Comparison of ENCODE assay signal across 19 mouse cellular contexts in genomic region chr7:30749824-30750606, GRCm38 (mm10). TPM values are rescaled to one million over a fixed set of nuclear protein-coding genes. Genes with fewer than 3 reads are reported as not detected.
DNase-seq lines count a peak whose midpoint lies in the region; ATAC-seq and TF ChIP-seq lines count a peak whose summit lies in the region.
"Had no signal": no experiment of that assay in that cellular context is flagged by ENCODE, and none has a peak within 500 bp of the region (broad histone marks: within the 10 kb centered on the region; RNA-seq: fewer than 3 reads in every experiment).

No protein-coding gene starts in this region.

- peak; percentile 39; the same call in 1 of the 2 replicates for ATAC-seq in hindbrain, embryonic 13.5 days (ENCODE audit: low FRiP score)
- ATAC-seq in hindbrain, embryonic 14.5 days (ENCODE audit: low FRiP score) = no peak
- ATAC-seq in midbrain, embryonic 15.5 days (replicated peaks) = peak; percentile 24; the same call in 1 of the 2 replicates
- ATAC-seq in midbrain, embryonic 13.5 days = no peak
- peak; percentile 70 for ATAC-seq in stomach, postnatal 0 days (ENCODE audit: low FRiP score, low TSS enrichment)
- ATAC-seq: forebrain, postnatal 0 days had no signal

- WGBS in hindbrain, embryonic 13.5 days = 87% methylated on average over 13 of the region's 13 CpGs
- 91% methylated on average over 13 of the region's 13 CpGs for WGBS in hindbrain, embryonic 14.5 days
- WGBS in midbrain, embryonic 15.5 days = 91% methylated on average over 13 of the region's 13 CpGs
- WGBS in midbrain, embryonic 13.5 days = 90% methylated on average over 13 of the region's 13 CpGs
- 58% methylated on average over 13 of the region's 13 CpGs for WGBS in stomach, postnatal 0 days

- H3K4me2 ChIP-seq in hindbrain, embryonic 13.5 days = no peak overlapping the region
- H3K4me2 ChIP-seq in hindbrain, embryonic 14.5 days (replicated peaks) = no peak overlapping the region
- H3K4me2 ChIP-seq in midbrain, embryonic 15.5 days = no peak overlapping the region
- no peak overlapping the region for H3K4me2 ChIP-seq in midbrain, embryonic 13.5 days (replicated peaks)
- no peak overlapping the region for H3K4me2 ChIP-seq in stomach, postnatal 0 days (replicated peaks; ENCODE audit: low read depth)
- H3K4me2 ChIP-seq: embryonic facial prominence, embryonic 12.5 days; heart, embryonic 12.5 days; neural tube, embryonic 12.5 days had no signal

- H3K9ac ChIP-seq in hindbrain, embryonic 13.5 days = no peak overlapping the region
- no peak overlapping the region for H3K9ac ChIP-seq in hindbrain, embryonic 14.5 days
- H3K9ac ChIP-seq in midbrain, embryonic 15.5 days = no peak overlapping the region
- H3K9ac ChIP-seq in midbrain, embryonic 13.5 days (replicated peaks) = no peak overlapping the region
- H3K9ac ChIP-seq in stomach, postnatal 0 days (ENCODE audit: low read length) = no peak overlapping the region
- H3K9ac ChIP-seq: embryonic facial prominence, embryonic 12.5 days; forebrain, postnatal 0 days; heart, embryonic 12.5 days; neural tube, embryonic 12.5 days had no signal

- no peak for TF ChIP-seq CTCF in stomach, postnatal 0 days (IDR thresholded peaks at IDR 0.05; ENCODE audit: low read depth)

- H3K4me1 ChIP-seq in hindbrain, embryonic 13.5 days (replicated peaks) = no peaks in the 10 kb centered on the region
- no peaks in the 10 kb centered on the region for H3K4me1 ChIP-seq in hindbrain, embryonic 14.5 days (replicated peaks; ENCODE audit: control insufficient read depth, insufficient read depth, low read length)
- no peaks in the 10 kb centered on the region for H3K4me1 ChIP-seq in midbrain, embryonic 15.5 days
- H3K4me1 ChIP-seq in midbrain, embryonic 13.5 days (replicated peaks) = no peaks in the 10 kb centered on the region
- H3K4me1 ChIP-seq in stomach, postnatal 0 days (replicated peaks; ENCODE audit: control insufficient read depth, insufficient read depth) = no peaks in the 10 kb centered on the region
- H3K4me1 ChIP-seq: embryonic facial prominence, embryonic 12.5 days; heart, embryonic 12.5 days; neural tube, embryonic 12.5 days had no signal

- no peak overlapping the region for H3K27ac ChIP-seq in hindbrain, embryonic 13.5 days
- H3K27ac ChIP-seq in hindbrain, embryonic 14.5 days = no peak overlapping the region
- no peak overlapping the region for H3K27ac ChIP-seq in midbrain, embryonic 15.5 days
- H3K27ac ChIP-seq in midbrain, embryonic 13.5 days = no peak overlapping the region
- peak overlapping the region; percentile 83 for H3K27ac ChIP-seq in stomach, postnatal 0 days (replicated peaks)
- H3K27ac ChIP-seq: embryonic facial prominence, embryonic 12.5 days; neural tube, embryonic 12.5 days had no signal

- peaks cover 33% of the 10 kb centered on the region for H3K36me3 ChIP-seq in hindbrain, embryonic 13.5 days
- H3K36me3 ChIP-seq in hindbrain, embryonic 14.5 days (replicated peaks; ENCODE audit: control insufficient read depth, insufficient read depth) = peaks cover 8% of the 10 kb centered on the region
- H3K36me3 ChIP-seq in midbrain, embryonic 15.5 days (replicated peaks) = peaks cover 10% of the 10 kb centered on the region
- peaks cover 20% of the 10 kb centered on the region for H3K36me3 ChIP-seq in midbrain, embryonic 13.5 days
- H3K36me3 ChIP-seq in stomach, postnatal 0 days (ENCODE audit: control insufficient read depth, insufficient read depth, low read length) = no peaks in the 10 kb centered on the region

- H3K27me3 ChIP-seq in hindbrain, embryonic 13.5 days = no peaks in the 10 kb centered on the region
- H3K27me3 ChIP-seq in hindbrain, embryonic 14.5 days (ENCODE audit: control insufficient read depth, insufficient read depth, low read length) = no peaks in the 10 kb centered on the region
- no peaks in the 10 kb centered on the region for H3K27me3 ChIP-seq in midbrain, embryonic 15.5 days (replicated peaks)
- no peaks in the 10 kb centered on the region for H3K27me3 ChIP-seq in midbrain, embryonic 13.5 days
- H3K27me3 ChIP-seq in stomach, postnatal 0 days (ENCODE audit: control insufficient read depth, insufficient read depth, low read length) = no peaks in the 10 kb centered on the region
- H3K27me3 ChIP-seq: CH12.LX; embryonic facial prominence, embryonic 12.5 days; heart, embryonic 12.5 days; neural tube, embryonic 12.5 days had no signal

- H3K9me3 ChIP-seq in hindbrain, embryonic 13.5 days = 0 out of 2 replicates have a peak, but pooled peaks cover 4% of the 10 kb centered on the region
- peaks cover 7% of the 10 kb centered on the region; the same call in 1 of the 2 replicates for H3K9me3 ChIP-seq in hindbrain, embryonic 14.5 days (ENCODE audit: control insufficient read depth, low read length)
- no peaks in the 10 kb centered on the region for H3K9me3 ChIP-seq in midbrain, embryonic 15.5 days
- H3K9me3 ChIP-seq in midbrain, embryonic 13.5 days = peaks cover 9% of the 10 kb centered on the region
- no peaks in the 10 kb centered on the region for H3K9me3 ChIP-seq in stomach, postnatal 0 days (ENCODE audit: control insufficient read depth, low read length)

- no peak for TF ChIP-seq EP300 in stomach, postnatal 0 days (optimal IDR thresholded peaks at IDR 0.05)

- H3K4me3 ChIP-seq in hindbrain, embryonic 13.5 days = no peak overlapping the region
- H3K4me3 ChIP-seq in hindbrain, embryonic 14.5 days (replicated peaks; ENCODE audit: low read length) = no peak overlapping the region
- H3K4me3 ChIP-seq in midbrain, embryonic 15.5 days = no peak overlapping the region
- H3K4me3 ChIP-seq in midbrain, embryonic 13.5 days (replicated peaks) = no peak overlapping the region
- no peak overlapping the region for H3K4me3 ChIP-seq in stomach, postnatal 0 days (ENCODE audit: low read depth, low read length)
- H3K4me3 ChIP-seq: embryonic facial prominence, embryonic 12.5 days; heart, embryonic 12.5 days; neural tube, embryonic 12.5 days had no signal

- DNase-seq in hindbrain, embryonic 14.5 days (ENCODE audit: low spot score) = no peak
- peak; percentile 37 to 58 for DNase-seq in kidney, postnatal 4 days
- no peak for DNase-seq in kidney, postnatal 25 days
- DNase-seq in stomach, postnatal 0 days (ENCODE audit: low spot score) = peak; percentile 70
- DNase-seq in embryo, embryonic 10.5 days (ENCODE audit: low spot score) = no peak
- DNase-seq: adrenal gland, postnatal 10 days; cerebellum, adult 11-12 months; forebrain, postnatal 0 days; spleen, adult 18-20 months; thymus, postnatal 14 days had no signal

RNA-seq across cellular contexts. Expression of gene Sbsn, which starts 1.3 kb away (rescaled TPM):
- 1.3 and 1.7 TPM in 2 replicates for polyA plus RNA-seq in hindbrain, embryonic 13.5 days (2015; fragmentation: Nextera tagmentation; extraction: Ambion mirVana)
- 0.65 and 2.1 TPM in 2 replicates for polyA plus RNA-seq in hindbrain, embryonic 14.5 days (2014; fragmentation: Nextera tagmentation; extraction: Ambion mirVana)
- 2.4 and 3.0 TPM in 2 replicates for polyA plus RNA-seq in midbrain, embryonic 15.5 days (2015; fragmentation: Nextera tagmentation; extraction: Ambion mirVana)
- 2.3 TPM in 2 replicates for polyA plus RNA-seq in midbrain, embryonic 13.5 days (2015; fragmentation: Nextera tagmentation; extraction: Ambion mirVana)
- 438 and 453 TPM in 2 replicates for polyA plus RNA-seq in stomach, postnatal 0 days (2015; fragmentation: Nextera tagmentation; extraction: Ambion mirVana)

RNA-seq across cellular contexts. Expression of gene Gapdhs, which starts 6.5 kb away (rescaled TPM):
- polyA plus RNA-seq in hindbrain, embryonic 13.5 days (2015; fragmentation: Nextera tagmentation; extraction: Ambion mirVana) = 1.3 and 1.7 TPM in 2 replicates
- polyA plus RNA-seq in hindbrain, embryonic 14.5 days (2014; fragmentation: Nextera tagmentation; extraction: Ambion mirVana) = 0.14 and 1.3 TPM in 2 replicates
- polyA plus RNA-seq in midbrain, embryonic 15.5 days (2015; fragmentation: Nextera tagmentation; extraction: Ambion mirVana) = 0.72 and 1.6 TPM in 2 replicates
- polyA plus RNA-seq in midbrain, embryonic 13.5 days (2015; fragmentation: Nextera tagmentation; extraction: Ambion mirVana) = 1.1 and 2.2 TPM in 2 replicates
- 0.27 and 0.30 TPM in 2 replicates for polyA plus RNA-seq in stomach, postnatal 0 days (2015; fragmentation: Nextera tagmentation; extraction: Ambion mirVana)
- polyA plus RNA-seq: heart, embryonic 12.5 days; limb, embryonic 14.5 days; liver, embryonic 16.5 days had no signal

RNA-seq across cellular contexts. Expression of gene Dmkn, which starts 13.5 kb away (rescaled TPM):
- polyA plus RNA-seq in hindbrain, embryonic 13.5 days (2015; fragmentation: Nextera tagmentation; extraction: Ambion mirVana) = 0.52 and 0.70 TPM in 2 replicates
- 2.2 and 2.4 TPM in 2 replicates for polyA plus RNA-seq in hindbrain, embryonic 14.5 days (2014; fragmentation: Nextera tagmentation; extraction: Ambion mirVana)
- polyA plus RNA-seq in midbrain, embryonic 15.5 days (2015; fragmentation: Nextera tagmentation; extraction: Ambion mirVana) = 1.2 and 3.4 TPM in 2 replicates
- polyA plus RNA-seq in midbrain, embryonic 13.5 days (2015; fragmentation: Nextera tagmentation; extraction: Ambion mirVana) = 0.27 and 0.57 TPM in 2 replicates
- polyA plus RNA-seq in stomach, postnatal 0 days (2015; fragmentation: Nextera tagmentation; extraction: Ambion mirVana) = 1,959 and 2,038 TPM in 2 replicates
- polyA plus RNA-seq: embryonic facial prominence, embryonic 12.5 days had no signal

RNA-seq across cellular contexts. Expression of gene Tmem147, which starts 20.7 kb away (rescaled TPM):
- 232 and 243 TPM in 2 replicates for polyA plus RNA-seq in hindbrain, embryonic 13.5 days (2015; fragmentation: Nextera tagmentation; extraction: Ambion mirVana)
- 281 and 319 TPM in 2 replicates for polyA plus RNA-seq in hindbrain, embryonic 14.5 days (2014; fragmentation: Nextera tagmentation; extraction: Ambion mirVana)
- polyA plus RNA-seq in midbrain, embryonic 15.5 days (2015; fragmentation: Nextera tagmentation; extraction: Ambion mirVana) = 242 and 252 TPM in 2 replicates
- 200 and 203 TPM in 2 replicates for polyA plus RNA-seq in midbrain, embryonic 13.5 days (2015; fragmentation: Nextera tagmentation; extraction: Ambion mirVana)
- 210 and 221 TPM in 2 replicates for polyA plus RNA-seq in stomach, postnatal 0 days (2015; fragmentation: Nextera tagmentation; extraction: Ambion mirVana)

RNA-seq across cellular contexts. Expression of gene Krtdap, which starts 37.7 kb away (rescaled TPM):
- 1.1 TPM in 1 of 2 replicates, not detected in the other for polyA plus RNA-seq in hindbrain, embryonic 13.5 days (2015; fragmentation: Nextera tagmentation; extraction: Ambion mirVana)
- not detected in 2 replicates for polyA plus RNA-seq in hindbrain, embryonic 14.5 days (2014; fragmentation: Nextera tagmentation; extraction: Ambion mirVana)
- 4.4 TPM in 1 of 2 replicates, not detected in the other for polyA plus RNA-seq in midbrain, embryonic 15.5 days (2015; fragmentation: Nextera tagmentation; extraction: Ambion mirVana)
- not detected in 2 replicates for polyA plus RNA-seq in midbrain, embryonic 13.5 days (2015; fragmentation: Nextera tagmentation; extraction: Ambion mirVana)
- 12,744 and 13,054 TPM in 2 replicates for polyA plus RNA-seq in stomach, postnatal 0 days (2015; fragmentation: Nextera tagmentation; extraction: Ambion mirVana)
- polyA plus RNA-seq: heart, embryonic 12.5 days; neural tube, embryonic 12.5 days had no signal

Comparison
In these comparisons a context has a peak if more than half of its experiments do, and no peak if none do; other contexts are left out.
1. ATAC-seq: peak in hindbrain, embryonic 13.5 days (single experiment), midbrain, embryonic 15.5 days (single experiment) and stomach, postnatal 0 days (single experiment); none in hindbrain, embryonic 14.5 days (single experiment) and midbrain, embryonic 13.5 days (single experiment).
2. DNase-seq: peak in kidney, postnatal 4 days (2 of 2) and stomach, postnatal 0 days (single experiment); none in hindbrain, embryonic 14.5 days (single experiment), kidney, postnatal 25 days (0 of 2) and embryo, embryonic 10.5 days (single experiment).
3. RNA of gene Sbsn, which starts 1.3 kb away (polyA plus RNA-seq): 438 to 453 TPM in stomach, postnatal 0 days; 2.4 to 3.0 TPM in midbrain, embryonic 15.5 days, 2.3 TPM in midbrain, embryonic 13.5 days, 0.65 to 2.1 TPM in hindbrain, embryonic 14.5 days and 1.3 to 1.7 TPM in hindbrain, embryonic 13.5 days; every median in the first group is over 100 times any median in the second.
4. RNA of gene Dmkn, which starts 13.5 kb away (polyA plus RNA-seq): 1,959 to 2,038 TPM in stomach, postnatal 0 days; 1.2 to 3.4 TPM in midbrain, embryonic 15.5 days, 2.2 to 2.4 TPM in hindbrain, embryonic 14.5 days, 0.27 to 0.57 TPM in midbrain, embryonic 13.5 days and 0.52 to 0.70 TPM in hindbrain, embryonic 13.5 days; every median in the first group is over 100 times any median in the second.